Mouse (Mus musculus): ENCODE measurements around the gene Dcdc2c. TPM values are rescaled to one million over a fixed set of nuclear protein-coding genes. Genes with fewer than 3 reads are reported as not detected.

Gene Dcdc2c
- polyA plus RNA-seq (2015; fragmentation: Nextera tagmentation; extraction: Ambion mirVana): 0.07 TPM in 1 of 2 replicates, not detected in the other

- ATAC-seq: no peak
- no peak within 1 kb of the TSS for H3K4me2 ChIP-seq (ENCODE audit: low read depth, low read length)
Observed at GRCm38 (mm10) chr12:28552299-28552698, at the start of gene Dcdc2c. Gene Dcdc2c, minus strand, starts transcription at chr12:28552399.

DNA sequence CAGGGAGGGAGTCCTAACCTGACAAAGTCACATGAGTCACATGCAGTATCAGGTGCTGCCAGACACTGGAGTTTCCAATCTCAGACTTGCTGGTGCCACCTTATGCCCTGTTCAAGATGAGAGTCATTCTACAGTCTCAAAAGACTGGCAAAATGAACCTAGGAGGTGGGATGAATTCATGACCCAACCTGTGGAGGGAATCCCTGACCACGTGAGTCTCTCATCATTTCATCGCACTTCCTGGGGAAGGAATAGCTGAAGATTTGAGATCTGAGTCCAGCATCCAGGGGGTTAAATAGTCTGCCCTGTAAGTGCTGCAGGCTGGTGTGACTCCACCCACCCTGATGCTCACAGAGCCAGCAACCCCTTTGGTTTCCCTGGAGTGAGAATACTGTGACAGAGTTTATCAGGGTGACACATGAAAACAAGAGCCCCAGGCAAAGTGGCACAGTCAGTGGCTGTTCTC is 46.4 kb upstream of the Dcdc2c start:
- no peak overlapping the region for H3K4me2 ChIP-seq (ENCODE audit: low read depth, low read length)
- no peak overlapping the region for H3K9ac ChIP-seq (replicated peaks)
- no peaks in the 10 kb centered on the region for H3K9me3 ChIP-seq (ENCODE audit: low read length)
- ATAC-seq (no peak), DNase-seq (no peak)
- 52% methylated on average over 2 of the region's 2 CpGs for WGBS (ENCODE audit: insufficient replicate concordance)
- no peaks in the 10 kb centered on the region for H3K4me1 ChIP-seq (ENCODE audit: insufficient read depth)
- no peaks in the 10 kb centered on the region for H3K27me3 ChIP-seq (ENCODE audit: insufficient read depth, low read length)
- no peak overlapping the region for H3K27ac ChIP-seq (ENCODE audit: low read depth)
- no peak for TF ChIP-seq EP300 (IDR thresholded peaks at IDR 0.05; ENCODE audit: low read depth)
- H3K36me3 ChIP-seq (replicated peaks; ENCODE audit: insufficient read depth, low read length): no peaks in the 10 kb centered on the region
- no peak overlapping the region for H3K4me3 ChIP-seq (ENCODE audit: low read depth, low read length)

More at GRCm38 (mm10) chr12:28552299-28552698, at the start of gene Dcdc2c:
- Histone ChIP-seq H3K9ac (replicated peaks) (no peak within 1 kb of the TSS), H3K27me3 (ENCODE audit: insufficient read depth, low read length) (no peaks in the 10 kb centered on the region), H3K4me3 (ENCODE audit: low read depth, low read length) (no peak within 1 kb of the TSS), H3K27ac (ENCODE audit: low read depth) (no peak within 1 kb of the TSS), H3K4me1 (ENCODE audit: insufficient read depth) (no peaks in the 10 kb centered on the region), H3K9me3 (ENCODE audit: low read length) (no peaks in the 10 kb centered on the region), H3K36me3 (replicated peaks; ENCODE audit: insufficient read depth, low read length) (no peaks in the 10 kb centered on the region)
- no peak for TF ChIP-seq EP300 (IDR thresholded peaks at IDR 0.05; ENCODE audit: low read depth)
- TF ChIP-seq CTCF (IDR thresholded peaks at IDR 0.05; ENCODE audit: low read depth): no peak
- WGBS (ENCODE audit: insufficient replicate concordance): 59% methylated on average over 15 of the region's 15 CpGs
- no peak for DNase-seq

- H3K4me3 ChIP-seq (ENCODE audit: low read depth, low read length): no peak overlapping the region
- H3K4me2 ChIP-seq (ENCODE audit: low read depth, low read length): no peak overlapping the region
- no peak overlapping the region for H3K27ac ChIP-seq (ENCODE audit: low read depth)
- H3K4me1 ChIP-seq (ENCODE audit: insufficient read depth): no peaks in the 10 kb centered on the region
- DNase-seq (no peak), ATAC-seq (no peak)
- TF ChIP-seq CTCF (IDR thresholded peaks at IDR 0.05; ENCODE audit: low read depth) (no peak), EP300 (IDR thresholded peaks at IDR 0.05; ENCODE audit: low read depth) (no peak)
- no peaks in the 10 kb centered on the region for H3K36me3 ChIP-seq (replicated peaks; ENCODE audit: insufficient read depth, low read length)
- no peaks in the 10 kb centered on the region for H3K9me3 ChIP-seq (ENCODE audit: low read length)
- no peak overlapping the region for H3K9ac ChIP-seq (replicated peaks)
- 31% methylated on average over 3 of the region's 3 CpGs for WGBS (ENCODE audit: insufficient replicate concordance)
- no peaks in the 10 kb centered on the region for H3K27me3 ChIP-seq (ENCODE audit: insufficient read depth, low read length)
Observed at GRCm38 (mm10) chr12:28598110-28598509, 45.9 kb upstream of the Dcdc2c start.

- Histone ChIP-seq H3K4me3 (ENCODE audit: low read depth, low read length) (no peak overlapping the region), H3K9ac (replicated peaks) (no peak overlapping the region), H3K9me3 (ENCODE audit: low read length) (no peaks in the 10 kb centered on the region), H3K27ac (ENCODE audit: low read depth) (no peak overlapping the region), H3K4me2 (ENCODE audit: low read depth, low read length) (no peak overlapping the region), H3K36me3 (replicated peaks; ENCODE audit: insufficient read depth, low read length) (no peaks in the 10 kb centered on the region), H3K27me3 (ENCODE audit: insufficient read depth, low read length) (no peaks in the 10 kb centered on the region), H3K4me1 (ENCODE audit: insufficient read depth) (no peaks in the 10 kb centered on the region)
- ATAC-seq: no peak
- TF ChIP-seq EP300 (IDR thresholded peaks at IDR 0.05; ENCODE audit: low read depth) (no peak), CTCF (IDR thresholded peaks at IDR 0.05; ENCODE audit: low read depth) (no peak)
- no peak for DNase-seq
- WGBS (ENCODE audit: insufficient replicate concordance): 65% methylated on average over 9 of the region's 9 CpGs
Observed at GRCm38 (mm10) chr12:28597699-28598098, 45.5 kb upstream of the Dcdc2c start.

DNA sequence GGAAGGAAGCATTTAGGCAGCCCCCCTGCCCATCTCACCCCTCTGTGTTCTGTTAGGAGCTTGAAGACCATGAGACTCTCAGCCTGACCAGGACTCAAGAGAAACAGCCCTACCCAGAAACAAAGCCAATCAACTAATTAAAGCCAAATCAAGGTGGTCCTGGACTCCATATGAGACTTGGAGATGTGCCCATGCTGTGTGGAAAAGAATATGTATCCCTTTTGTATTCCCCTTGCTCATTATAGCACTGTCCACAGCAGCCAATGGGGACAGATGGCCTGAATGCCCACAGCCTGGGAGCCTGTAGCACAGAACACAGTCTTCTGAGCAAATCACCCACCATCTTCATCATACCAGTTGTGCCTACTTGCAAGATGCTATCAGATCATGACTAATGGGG is 44.7 kb upstream of the Dcdc2c start:
- TF ChIP-seq CTCF (IDR thresholded peaks at IDR 0.05; ENCODE audit: low read depth) (no peak), EP300 (IDR thresholded peaks at IDR 0.05; ENCODE audit: low read depth) (no peak)
- Histone ChIP-seq H3K9me3 (ENCODE audit: low read length) (no peaks in the 10 kb centered on the region), H3K27ac (ENCODE audit: low read depth) (no peak overlapping the region), H3K9ac (replicated peaks) (no peak overlapping the region), H3K27me3 (ENCODE audit: insufficient read depth, low read length) (no peaks in the 10 kb centered on the region), H3K4me3 (ENCODE audit: low read depth, low read length) (no peak overlapping the region), H3K4me2 (ENCODE audit: low read depth, low read length) (no peak overlapping the region), H3K4me1 (ENCODE audit: insufficient read depth) (no peaks in the 10 kb centered on the region), H3K36me3 (replicated peaks; ENCODE audit: insufficient read depth, low read length) (no peaks in the 10 kb centered on the region)
- ATAC-seq (no peak), DNase-seq (no peak)

GRCm38 (mm10) chr12:28590428-28590827 is 38.2 kb upstream of the Dcdc2c start:
- Histone ChIP-seq H3K4me3 (ENCODE audit: low read depth, low read length) (no peak overlapping the region), H3K36me3 (replicated peaks; ENCODE audit: insufficient read depth, low read length) (no peaks in the 10 kb centered on the region), H3K9ac (replicated peaks) (no peak overlapping the region), H3K27ac (ENCODE audit: low read depth) (no peak overlapping the region), H3K9me3 (ENCODE audit: low read length) (no peaks in the 10 kb centered on the region), H3K27me3 (ENCODE audit: insufficient read depth, low read length) (no peaks in the 10 kb centered on the region), H3K4me2 (ENCODE audit: low read depth, low read length) (0 out of 2 replicates have a peak overlapping the region, but pooled peaks have one; percentile 15), H3K4me1 (ENCODE audit: insufficient read depth) (no peaks in the 10 kb centered on the region)
- TF ChIP-seq CTCF (IDR thresholded peaks at IDR 0.05; ENCODE audit: low read depth) (no peak), EP300 (IDR thresholded peaks at IDR 0.05; ENCODE audit: low read depth) (no peak)
- WGBS (ENCODE audit: insufficient replicate concordance): 41% methylated on average over 13 of the region's 13 CpGs
- ATAC-seq (no peak), DNase-seq (no peak)
